Mouse (Mus musculus): Measurements from ENCODE around the gene 4931409K22Rik. TPM values are rescaled to one million over a fixed set of nuclear protein-coding genes. Genes with fewer than 3 reads are reported as not detected.

Gene 4931409K22Rik
- polyA plus RNA-seq, 1 experiment from 2014 or later, result not detected

DNA sequence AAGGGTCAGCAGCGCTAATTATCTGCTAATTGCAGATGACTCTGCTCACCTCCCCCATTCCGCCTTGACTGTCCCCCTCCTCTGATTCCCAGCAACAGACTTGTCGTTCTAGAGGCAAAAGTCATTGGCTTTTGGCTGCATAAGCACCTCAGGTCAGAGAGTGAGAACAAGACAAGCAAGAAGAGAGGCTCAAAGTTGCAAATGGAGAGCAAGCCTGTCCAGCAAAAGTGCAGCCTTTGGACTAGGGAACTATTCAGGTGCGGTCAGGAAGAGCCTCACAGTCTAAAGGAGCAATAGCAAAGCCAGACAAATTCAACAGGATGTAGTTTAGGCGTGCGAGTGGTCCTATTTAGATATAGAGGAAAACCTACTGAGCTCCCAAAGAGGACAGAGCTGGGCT is 28.8 kb downstream of the 4931409K22Rik start:
- H3K27me3 ChIP-seq (ENCODE audit: control insufficient read depth, insufficient read depth, low read length), result peaks cover 47% of the 10 kb centered on the region
- peaks cover 8% of the 10 kb centered on the region for H3K4me1 ChIP-seq (ENCODE audit: control insufficient read depth, insufficient read depth, low read length)
- DNase-seq (ENCODE audit: low spot score) (peak; percentile 38), ATAC-seq (ENCODE audit: insufficient read depth, low FRiP score, low TSS enrichment) (no peak)
- H3K36me3 ChIP-seq (ENCODE audit: control insufficient read depth, insufficient read depth, low read length), result no peaks in the 10 kb centered on the region
- H3K9me3 ChIP-seq (ENCODE audit: control insufficient read depth, low read length), result no peaks in the 10 kb centered on the region
- no peak overlapping the region for H3K27ac ChIP-seq (ENCODE audit: low read depth, low read length)
- no peak overlapping the region for H3K9ac ChIP-seq (ENCODE audit: low read length)
- 10% methylated on average over 6 of the region's 6 CpGs for WGBS
- no peak overlapping the region for H3K4me2 ChIP-seq (ENCODE audit: low read depth)
- H3K4me3 ChIP-seq (ENCODE audit: low read depth, low read length), result no peak overlapping the region

DNA sequence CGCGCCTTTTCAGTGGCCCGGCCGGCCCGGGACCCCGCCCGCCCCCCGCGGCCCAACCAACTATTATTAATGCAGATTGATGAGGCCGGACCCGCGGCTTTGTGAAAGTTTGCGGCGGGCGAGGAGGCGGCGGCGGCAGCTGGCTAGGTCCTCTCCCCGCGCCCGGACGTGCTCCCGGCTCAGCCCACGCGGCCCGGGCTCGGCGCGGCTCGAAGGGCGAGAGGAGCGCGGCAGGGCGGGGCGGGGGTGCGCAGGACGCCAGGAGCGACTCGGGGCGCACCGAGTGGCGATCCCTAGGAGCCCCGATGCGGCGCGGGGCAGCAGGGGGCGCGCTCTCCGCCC is 29.7 kb downstream of the 4931409K22Rik start, which contains the start of gene Gbx1:
Gene Gbx1, minus strand, starts transcription at position 314 of the 342 bp plus-strand sequence.
- Histone ChIP-seq H3K9ac (ENCODE audit: low read length) (peak within 1 kb of the TSS; percentile 62), H3K4me1 (ENCODE audit: control insufficient read depth, insufficient read depth, low read length) (peaks cover 8% of the 10 kb centered on the region), H3K4me2 (ENCODE audit: low read depth) (peak within 1 kb of the TSS; percentile 86), H3K27ac (ENCODE audit: low read depth, low read length) (no peak within 1 kb of the TSS), H3K27me3 (ENCODE audit: control insufficient read depth, insufficient read depth, low read length) (peaks cover 51% of the 10 kb centered on the region), H3K9me3 (ENCODE audit: control insufficient read depth, low read length) (no peaks in the 10 kb centered on the region), H3K4me3 (ENCODE audit: low read depth, low read length) (peak within 1 kb of the TSS; percentile 50), H3K36me3 (ENCODE audit: control insufficient read depth, insufficient read depth, low read length) (no peaks in the 10 kb centered on the region)
- ATAC-seq (ENCODE audit: insufficient read depth, low FRiP score, low TSS enrichment) (peak; percentile 52), DNase-seq (ENCODE audit: low spot score) (peak; percentile 82)
- 1% methylated on average over 35 of the region's 49 CpGs for WGBS

DNA sequence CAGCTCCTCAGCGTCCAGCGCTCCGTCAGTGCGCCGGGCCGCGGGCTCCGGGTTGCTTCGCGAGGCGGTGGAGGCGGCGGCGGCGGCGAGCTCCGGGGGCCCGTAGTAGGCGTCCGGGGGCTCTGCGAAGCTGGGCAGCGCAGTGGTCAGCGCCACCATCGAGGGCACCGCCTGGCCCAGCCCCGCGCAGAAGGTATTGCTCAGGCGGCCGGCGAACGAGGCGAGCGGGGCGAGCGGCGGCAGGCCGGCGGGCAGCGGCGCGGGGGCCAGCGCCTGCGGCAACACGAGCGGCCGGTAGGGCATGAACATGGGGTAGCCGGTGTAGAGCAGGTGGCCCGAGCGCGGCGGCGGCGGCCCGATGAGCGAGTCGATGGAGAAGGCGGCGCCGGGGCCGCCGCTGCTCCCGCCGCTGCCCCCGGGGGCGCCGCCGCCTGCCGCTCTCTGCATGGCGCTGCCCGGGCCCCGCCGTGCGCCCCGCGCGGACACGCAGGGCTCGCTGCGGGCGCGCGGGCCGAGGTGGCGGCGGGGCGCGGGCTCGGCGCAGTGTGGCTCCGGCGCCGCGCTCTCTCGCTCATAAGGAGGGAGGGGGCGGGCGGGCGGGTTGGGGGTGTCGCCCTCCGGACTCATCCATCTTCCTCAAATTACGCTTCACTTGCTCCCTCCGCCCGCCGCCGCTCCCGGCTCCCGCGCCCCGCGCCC is 30.3 kb downstream of the 4931409K22Rik start:
- Histone ChIP-seq H3K4me2 (ENCODE audit: low read depth) (peak overlapping the region; percentile 86), H3K9me3 (ENCODE audit: control insufficient read depth, low read length) (no peaks in the 10 kb centered on the region), H3K27ac (ENCODE audit: low read depth, low read length) (no peak overlapping the region), H3K4me1 (ENCODE audit: control insufficient read depth, insufficient read depth, low read length) (peaks cover 8% of the 10 kb centered on the region), H3K27me3 (ENCODE audit: control insufficient read depth, insufficient read depth, low read length) (peaks cover 52% of the 10 kb centered on the region), H3K9ac (ENCODE audit: low read length) (peak overlapping the region; percentile 62), H3K36me3 (ENCODE audit: control insufficient read depth, insufficient read depth, low read length) (no peaks in the 10 kb centered on the region), H3K4me3 (ENCODE audit: low read depth, low read length) (peak overlapping the region; percentile 50)
- peak; percentile 79 for ATAC-seq (ENCODE audit: insufficient read depth, low FRiP score, low TSS enrichment)
- under 1% methylated on average over 83 of the region's 109 CpGs for WGBS
- DNase-seq (ENCODE audit: low spot score), result peak; percentile 57

DNA sequence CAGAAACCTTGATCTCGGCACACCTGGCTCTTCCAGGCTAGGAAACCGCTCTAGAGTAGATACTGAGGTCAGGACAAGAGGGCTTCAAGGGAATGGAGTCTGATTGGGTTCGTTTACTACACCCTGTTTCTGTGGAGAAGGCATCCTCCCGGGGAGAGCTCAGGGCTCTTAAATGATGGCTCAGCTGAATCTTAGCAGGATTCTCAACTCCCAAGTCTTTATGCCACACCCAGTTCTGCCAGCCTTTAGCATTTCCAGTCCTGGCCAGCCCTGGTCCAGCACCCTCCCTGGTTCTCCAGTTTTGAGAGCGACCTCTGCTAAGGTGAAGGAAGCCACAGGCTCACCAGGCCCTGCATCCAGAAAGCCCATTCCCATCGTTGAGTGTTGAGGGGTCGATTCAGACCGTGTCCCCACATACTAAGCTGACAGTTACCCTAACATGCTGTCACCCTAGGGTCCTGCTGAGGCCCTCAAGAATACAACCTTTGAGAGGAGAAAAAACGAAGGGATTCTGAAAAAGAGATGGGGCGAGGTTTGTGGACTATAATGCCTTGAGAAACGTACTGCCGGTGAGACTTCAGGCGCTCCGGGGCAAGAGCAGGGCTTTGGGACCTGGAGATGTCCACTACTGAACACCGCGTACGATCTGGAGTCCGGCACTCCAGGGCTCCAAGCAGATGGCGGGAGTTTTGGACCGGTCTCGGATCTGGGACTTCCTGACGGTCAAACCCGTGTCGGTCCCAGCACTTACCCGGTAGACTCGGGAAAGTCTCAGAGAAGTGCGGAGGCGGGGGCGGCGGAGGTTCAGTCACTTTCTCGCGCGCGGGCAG is 31.0 kb downstream of the 4931409K22Rik start:
- Histone ChIP-seq H3K9ac (ENCODE audit: low read length) (peak overlapping the region; percentile 62), H3K4me1 (ENCODE audit: control insufficient read depth, insufficient read depth, low read length) (peaks cover 8% of the 10 kb centered on the region), H3K36me3 (ENCODE audit: control insufficient read depth, insufficient read depth, low read length) (no peaks in the 10 kb centered on the region), H3K4me3 (ENCODE audit: low read depth, low read length) (peak overlapping the region; percentile 50), H3K27me3 (ENCODE audit: control insufficient read depth, insufficient read depth, low read length) (peaks cover 53% of the 10 kb centered on the region), H3K9me3 (ENCODE audit: control insufficient read depth, low read length) (no peaks in the 10 kb centered on the region), H3K27ac (ENCODE audit: low read depth, low read length) (no peak overlapping the region), H3K4me2 (ENCODE audit: low read depth) (peak overlapping the region; percentile 86)
- ATAC-seq (ENCODE audit: insufficient read depth, low FRiP score, low TSS enrichment) (0 out of 2 replicates have a peak, but pooled peaks have one; percentile 2), DNase-seq (ENCODE audit: low spot score) (no peak)
- 3% methylated on average over 34 of the region's 34 CpGs for WGBS

DNA sequence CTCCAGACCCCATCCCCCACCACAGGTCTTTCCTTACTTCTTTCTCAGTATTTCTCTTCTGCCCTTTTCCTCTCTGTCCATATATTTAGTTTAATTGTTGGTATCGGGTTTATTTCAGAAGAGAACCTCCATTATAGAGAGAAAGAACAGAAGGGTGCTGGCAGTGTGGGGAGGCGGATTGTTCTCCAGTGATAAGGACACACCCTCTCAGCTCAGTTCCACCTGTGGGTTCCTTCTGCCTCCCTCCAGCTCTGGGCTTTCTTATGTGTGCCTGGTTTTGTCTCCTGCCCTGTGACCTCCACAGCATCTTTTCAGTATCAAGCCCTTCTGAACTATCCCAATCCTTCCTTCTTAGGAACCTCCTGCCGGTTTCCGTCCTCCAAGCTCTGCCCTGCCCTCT is 32.1 kb downstream of the 4931409K22Rik start:
- Histone ChIP-seq H3K9me3 (ENCODE audit: control insufficient read depth, low read length) (no peaks in the 10 kb centered on the region), H3K27me3 (ENCODE audit: control insufficient read depth, insufficient read depth, low read length) (peaks cover 53% of the 10 kb centered on the region), H3K9ac (ENCODE audit: low read length) (no peak overlapping the region), H3K4me2 (ENCODE audit: low read depth) (peak overlapping the region; percentile 21; the same call in 1 of the 2 replicates), H3K4me3 (ENCODE audit: low read depth, low read length) (no peak overlapping the region), H3K27ac (ENCODE audit: low read depth, low read length) (no peak overlapping the region), H3K4me1 (ENCODE audit: control insufficient read depth, insufficient read depth, low read length) (peaks cover 8% of the 10 kb centered on the region), H3K36me3 (ENCODE audit: control insufficient read depth, insufficient read depth, low read length) (no peaks in the 10 kb centered on the region)
- 19% methylated on average over 4 of the region's 4 CpGs for WGBS
- no peak for DNase-seq (ENCODE audit: low spot score)
- no peak for ATAC-seq (ENCODE audit: insufficient read depth, low FRiP score, low TSS enrichment)

DNA sequence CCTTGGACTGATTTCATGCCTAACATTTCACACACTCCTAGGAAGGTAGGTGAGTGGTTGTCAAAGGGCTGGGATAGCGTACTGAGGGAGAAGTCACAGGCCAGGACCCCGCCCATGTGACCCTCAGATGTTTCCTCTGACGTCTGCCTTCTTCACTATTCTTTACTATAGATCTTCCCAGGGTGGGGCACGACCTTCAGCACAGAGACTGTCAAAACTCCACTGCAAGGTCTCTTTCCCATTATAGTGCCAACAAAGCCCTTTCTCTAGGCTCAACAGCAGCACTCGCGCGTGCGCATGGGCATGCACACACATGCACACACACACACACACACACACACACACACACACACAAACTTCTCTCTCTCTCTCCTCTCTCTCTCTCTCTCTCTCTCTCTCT is 32.8 kb downstream of the 4931409K22Rik start:
- 32% methylated on average over 8 of the region's 8 CpGs for WGBS
- H3K27me3 ChIP-seq (ENCODE audit: control insufficient read depth, insufficient read depth, low read length), result peaks cover 49% of the 10 kb centered on the region
- DNase-seq (ENCODE audit: low spot score), result no peak
- no peak for ATAC-seq (ENCODE audit: insufficient read depth, low FRiP score, low TSS enrichment)
- no peak overlapping the region for H3K4me3 ChIP-seq (ENCODE audit: low read depth, low read length)
- no peaks in the 10 kb centered on the region for H3K9me3 ChIP-seq (ENCODE audit: control insufficient read depth, low read length)
- H3K4me1 ChIP-seq (ENCODE audit: control insufficient read depth, insufficient read depth, low read length), result peaks cover 8% of the 10 kb centered on the region
- H3K36me3 ChIP-seq (ENCODE audit: control insufficient read depth, insufficient read depth, low read length), result no peaks in the 10 kb centered on the region
- no peak overlapping the region for H3K4me2 ChIP-seq (ENCODE audit: low read depth)
- H3K9ac ChIP-seq (ENCODE audit: low read length), result no peak overlapping the region
- no peak overlapping the region for H3K27ac ChIP-seq (ENCODE audit: low read depth, low read length)

DNA sequence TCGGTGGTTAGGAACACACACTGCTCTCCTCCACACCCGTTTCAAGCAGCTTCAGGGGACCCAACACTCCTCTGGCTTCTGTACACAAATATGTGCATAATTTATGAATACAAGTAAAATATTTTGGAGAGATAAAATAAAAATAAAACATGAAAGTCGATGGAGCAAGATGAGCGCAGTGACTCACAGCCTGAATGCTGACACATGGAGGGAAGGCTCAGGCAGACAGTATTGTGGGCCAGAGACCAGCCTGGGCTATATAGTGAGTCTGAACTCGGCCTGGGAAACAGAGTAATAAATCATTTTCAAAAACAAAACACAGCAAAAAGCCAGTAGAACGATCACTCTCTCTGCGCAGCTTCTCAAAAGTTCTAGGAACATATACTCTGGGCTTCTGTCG is 35.2 kb downstream of the 4931409K22Rik start:
- 62% methylated on average over 8 of the region's 8 CpGs for WGBS
- ATAC-seq (ENCODE audit: insufficient read depth, low FRiP score, low TSS enrichment) (no peak), DNase-seq (ENCODE audit: low spot score) (no peak)

DNA sequence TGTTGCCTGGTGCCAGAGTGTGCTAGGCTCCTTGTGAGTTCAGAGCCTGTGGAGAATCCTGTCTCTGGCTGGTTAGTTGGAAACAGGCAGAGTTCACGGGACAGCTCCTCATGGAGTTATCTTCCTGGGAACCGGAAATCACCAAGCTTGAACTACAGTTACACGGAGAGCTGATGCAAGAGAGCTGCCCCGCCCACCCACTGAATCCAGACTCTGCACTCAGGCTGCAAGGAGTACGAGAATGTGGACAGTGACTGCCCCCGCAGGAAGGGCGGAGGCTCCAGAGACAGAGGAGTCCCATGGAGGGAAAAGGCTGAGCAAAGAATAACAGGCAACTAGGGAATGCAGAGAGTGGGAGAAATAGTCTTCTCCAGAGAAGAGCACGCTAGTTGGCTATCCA is 44.3 kb downstream of the 4931409K22Rik start:
- no peaks in the 10 kb centered on the region for H3K9me3 ChIP-seq (ENCODE audit: control insufficient read depth, low read length)
- no peak for ATAC-seq (ENCODE audit: insufficient read depth, low FRiP score, low TSS enrichment)

More for the DNA sequence above, 35.2 kb downstream of the 4931409K22Rik start:
- Histone ChIP-seq H3K4me1 (ENCODE audit: control insufficient read depth, insufficient read depth, low read length) (no peaks in the 10 kb centered on the region), H3K9ac (ENCODE audit: low read length) (no peak overlapping the region), H3K27me3 (ENCODE audit: control insufficient read depth, insufficient read depth, low read length) (peaks cover 30% of the 10 kb centered on the region), H3K4me2 (ENCODE audit: low read depth) (no peak overlapping the region), H3K27ac (ENCODE audit: low read depth, low read length) (no peak overlapping the region), H3K9me3 (ENCODE audit: control insufficient read depth, low read length) (no peaks in the 10 kb centered on the region), H3K36me3 (ENCODE audit: control insufficient read depth, insufficient read depth, low read length) (no peaks in the 10 kb centered on the region), H3K4me3 (ENCODE audit: low read depth, low read length) (no peak overlapping the region)

More for the DNA sequence above, 44.3 kb downstream of the 4931409K22Rik start:
- H3K9ac ChIP-seq (ENCODE audit: low read length), result no peak overlapping the region
- DNase-seq (ENCODE audit: low spot score), result no peak
- no peaks in the 10 kb centered on the region for H3K36me3 ChIP-seq (ENCODE audit: control insufficient read depth, insufficient read depth, low read length)
- WGBS, result 58% methylated on average over 8 of the region's 8 CpGs
- no peaks in the 10 kb centered on the region for H3K27me3 ChIP-seq (ENCODE audit: control insufficient read depth, insufficient read depth, low read length)
- H3K4me2 ChIP-seq (ENCODE audit: low read depth), result no peak overlapping the region
- H3K27ac ChIP-seq (ENCODE audit: low read depth, low read length), result no peak overlapping the region
- H3K4me1 ChIP-seq (ENCODE audit: control insufficient read depth, insufficient read depth, low read length), result no peaks in the 10 kb centered on the region
- no peak overlapping the region for H3K4me3 ChIP-seq (ENCODE audit: low read depth, low read length)
